Mouse (Mus musculus) left cerebral cortex, postnatal 14 days (tissue): ENCODE results near the gene Mat2a. TPM values are rescaled to one million over a fixed set of nuclear protein-coding genes. Genes with fewer than 3 reads are reported as not detected.
"Not testable (repeated sequence)": the region's sequence is repeated elsewhere in the genome, so short reads cannot be mapped to it uniquely, and the experiment has no call there.

ENCODE experiments used
- DNase-seq, 2 experiments: peaks; one replicate each; pipeline ENCODE4 v3.0.0; 2021 to 2022; ENCODE audit warnings: low spot score in 2 of 2, mixed read lengths in 1 of 2
- intact Hi-C: fragments of 180-260 bp; cut with DNase I; formaldehyde crosslinking; loops from one replicate; pipeline ENCODE4 v1.15.1; 2025
- long read RNA-seq, 2 experiments: library from polyadenylated mRNA; stranded (forward); transcript quantifications; one replicate each; pipeline ENCODE4 v2.0.0; 2021
- total RNA-seq, 2 experiments: library from RNA; stranded (reverse); gene quantifications; 2 replicates each; pipeline ENCODE4 v1.2.3; 2021

The Mat2a gene
- total RNA-seq = 100 to 1,000 TPM; 170 to 173 TPM
- long read RNA-seq, experiment 1, transcript Mat2a-202 (8 exons, 3,387 nt) = minor isoform, 61 of 254 reads
- long read RNA-seq, experiment 1, transcript Mat2a-201 (9 exons, 2,804 nt) = major isoform, 161 of 254 reads
- long read RNA-seq, experiment 1, partial matches to known transcripts = 11 of 254 reads
- long read RNA-seq, experiment 1, other reads (novel, unspliced or antisense) = 19 of 254 reads
- long read RNA-seq, experiment 2, transcript Mat2a-202 (8 exons, 3,387 nt) = minor isoform, 87 of 243 reads
- long read RNA-seq, experiment 2, transcript Mat2a-201 (9 exons, 2,804 nt) = major isoform, 135 of 243 reads
- long read RNA-seq, experiment 2, partial matches to known transcripts = 10 of 243 reads
- long read RNA-seq, experiment 2, other reads (novel, unspliced or antisense) = 10 of 243 reads

DNA sequence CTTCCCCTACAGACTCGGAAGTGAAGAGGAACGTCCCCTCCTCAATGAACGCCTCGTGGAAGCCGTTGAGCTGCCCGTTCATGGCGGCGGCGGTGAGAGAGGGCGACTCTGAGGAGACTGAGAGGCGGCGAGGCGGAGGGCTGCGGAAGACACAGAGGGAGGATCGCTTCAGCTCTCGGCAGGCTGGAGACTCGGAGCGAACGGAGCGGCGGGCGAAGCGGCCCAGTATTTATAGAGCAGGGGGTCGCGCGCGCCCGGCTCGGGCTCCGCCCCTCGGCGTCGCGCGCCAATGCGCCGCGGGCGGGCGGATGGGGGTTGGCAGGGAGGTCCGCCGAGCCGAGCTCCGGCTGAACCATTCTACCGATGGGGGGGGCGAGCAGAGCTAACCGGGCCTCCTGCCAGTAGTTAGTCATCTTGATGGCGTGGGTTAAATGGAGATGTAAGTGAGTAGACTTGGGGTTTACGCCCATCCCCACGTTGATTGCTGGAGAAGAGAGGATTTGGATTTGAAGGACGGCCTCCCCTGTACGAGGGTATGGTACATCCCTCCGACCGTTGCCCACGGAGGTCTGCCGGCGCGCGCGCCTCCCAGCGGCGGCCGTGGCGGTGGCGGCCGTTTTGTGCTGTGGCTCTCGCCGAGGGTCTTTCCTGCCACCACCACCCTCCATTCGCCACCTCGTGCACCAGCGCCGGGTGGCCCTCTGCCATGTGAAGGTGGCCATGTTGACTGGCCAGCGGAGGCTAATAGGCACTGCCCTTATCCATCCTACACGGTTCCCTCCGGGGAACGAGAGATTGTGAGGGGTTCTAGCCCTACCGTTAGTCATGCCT lies at the start of gene Mat2a:
Mat2a (minus strand) TSS at position 204 of the 831 bp plus-strand sequence.
- DNase-seq = peak; percentile 96 to 98
- intact Hi-C loops = loop anchor here (5.0 kb wide), 1 partner anchor 73 kb away; no protein-coding TSS in a partner anchor

DNA sequence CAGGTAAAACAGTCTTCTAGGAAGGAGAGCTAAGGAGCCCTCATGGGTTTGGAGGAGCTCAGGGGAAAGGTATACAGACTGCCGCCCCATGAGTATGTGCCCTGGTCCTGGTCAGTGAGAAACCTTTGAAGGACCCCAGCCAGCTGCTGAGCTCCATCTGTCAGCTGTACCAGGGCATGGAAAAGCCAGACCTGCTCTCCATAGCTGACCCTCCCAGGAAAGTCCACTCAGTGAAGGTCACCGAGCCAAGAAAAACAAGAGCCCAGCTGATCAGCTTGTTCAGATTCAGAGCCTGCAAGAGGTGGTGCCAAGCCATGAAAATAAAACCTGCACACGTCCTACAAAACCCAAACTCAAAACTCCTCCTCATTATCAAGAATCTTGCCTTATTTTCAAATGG lies 49.5 kb upstream of the Mat2a start:
- intact Hi-C loops = no loop called here
- DNase-seq = no peak

- DNase-seq = no peak
- intact Hi-C loops = no loop called here
Observed at GRCm38 (mm10) chr6:72487282-72487681, 47.9 kb upstream of the Mat2a start.

DNA sequence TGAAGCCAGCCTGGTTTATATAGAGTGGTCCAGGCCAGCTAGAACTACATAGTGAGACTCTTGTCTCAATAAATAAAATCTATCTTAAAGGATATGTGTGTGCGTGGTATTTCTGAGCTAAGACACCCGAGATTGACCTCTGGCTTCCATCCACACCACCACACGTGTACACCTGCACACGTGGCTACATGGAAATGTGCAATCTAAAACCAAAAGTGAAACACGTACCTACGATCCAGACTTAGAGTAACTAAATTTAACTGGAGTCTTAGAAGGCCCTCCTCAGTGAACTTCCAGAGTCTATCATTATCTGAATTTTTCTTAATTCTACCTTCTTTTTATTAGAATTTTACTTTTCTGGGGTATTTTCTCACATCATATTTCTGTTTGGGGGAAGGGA lies 46.9 kb upstream of the Mat2a start:
- DNase-seq = no peak
- intact Hi-C loops = no loop called here

- no peak for DNase-seq
- intact Hi-C loops = no loop called here
Observed at GRCm38 (mm10) chr6:72484887-72485286, 45.5 kb upstream of the Mat2a start.

- no peak for DNase-seq
- intact Hi-C loops = no loop called here
Observed at GRCm38 (mm10) chr6:72482156-72482555, 42.8 kb upstream of the Mat2a start.

DNA sequence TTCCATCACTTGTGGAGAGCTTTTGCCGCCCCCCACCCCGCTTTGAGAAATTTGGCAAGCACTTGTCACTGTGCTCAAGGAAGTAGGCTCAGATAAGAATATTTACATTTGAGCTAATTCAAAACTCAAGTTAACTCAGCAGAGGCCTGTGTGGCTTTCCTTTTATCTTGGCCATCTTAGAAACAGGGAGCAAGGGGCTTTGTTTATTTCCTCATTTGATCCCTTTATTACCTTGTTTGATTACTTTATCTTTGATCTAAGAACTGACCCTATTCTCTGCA lies 41.0 kb upstream of the Mat2a start:
- intact Hi-C loops = no loop called here
- no peak for DNase-seq

- intact Hi-C loops = no loop called here
- no peak for DNase-seq
Observed at GRCm38 (mm10) chr6:72479645-72480421, 40.5 kb upstream of the Mat2a start.

DNA sequence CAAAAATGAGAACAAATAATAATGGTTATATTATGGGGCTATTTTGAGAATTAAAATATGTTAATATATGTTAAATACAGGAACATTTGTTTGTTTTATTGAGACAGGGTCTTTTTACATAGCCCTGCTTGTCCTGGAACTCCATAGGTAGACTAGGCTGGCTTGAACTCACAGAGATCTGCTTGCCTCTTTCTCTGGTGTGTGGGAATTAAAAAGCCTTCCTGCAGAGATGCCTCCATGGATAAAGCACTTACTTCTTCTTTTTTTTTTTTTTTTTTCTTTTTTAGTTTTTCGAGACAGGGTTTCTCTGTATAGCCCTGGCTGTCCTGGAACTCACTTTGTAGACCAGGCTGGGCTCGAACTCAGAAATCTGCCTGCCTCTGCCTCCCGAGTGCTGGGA lies 39.3 kb upstream of the Mat2a start:
- intact Hi-C loops, DNase-seq: not testable (repeated sequence)

DNA sequence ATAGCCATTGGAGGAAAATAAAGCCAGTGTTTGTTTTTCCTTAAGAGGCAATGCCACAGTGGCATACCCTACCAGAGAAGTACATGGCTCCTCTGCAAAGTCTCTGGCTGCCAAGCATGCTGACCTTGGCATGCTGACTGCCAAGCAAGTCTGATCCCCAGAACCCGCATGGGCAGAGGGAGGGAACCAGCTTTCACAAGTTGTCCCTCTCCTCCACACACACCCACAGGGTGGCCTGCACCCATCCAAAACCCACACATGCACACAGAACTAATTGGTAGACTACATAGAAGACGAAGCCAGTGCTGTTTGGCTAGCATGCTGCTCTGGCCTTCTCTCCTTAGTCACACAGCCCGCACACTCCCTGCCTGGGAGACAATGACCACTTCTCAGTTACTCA lies 38.3 kb upstream of the Mat2a start:
- intact Hi-C loops = no loop called here
- DNase-seq = no peak

GRCm38 (mm10) chr6:72476836-72477235 lies 37.5 kb upstream of the Mat2a start:
- intact Hi-C loops = no loop called here
- DNase-seq = no peak

- intact Hi-C loops = no loop called here
- DNase-seq = peak; percentile 40 to 41
Observed at GRCm38 (mm10) chr6:72475221-72475985, 36.0 kb upstream of the Mat2a start.

DNA sequence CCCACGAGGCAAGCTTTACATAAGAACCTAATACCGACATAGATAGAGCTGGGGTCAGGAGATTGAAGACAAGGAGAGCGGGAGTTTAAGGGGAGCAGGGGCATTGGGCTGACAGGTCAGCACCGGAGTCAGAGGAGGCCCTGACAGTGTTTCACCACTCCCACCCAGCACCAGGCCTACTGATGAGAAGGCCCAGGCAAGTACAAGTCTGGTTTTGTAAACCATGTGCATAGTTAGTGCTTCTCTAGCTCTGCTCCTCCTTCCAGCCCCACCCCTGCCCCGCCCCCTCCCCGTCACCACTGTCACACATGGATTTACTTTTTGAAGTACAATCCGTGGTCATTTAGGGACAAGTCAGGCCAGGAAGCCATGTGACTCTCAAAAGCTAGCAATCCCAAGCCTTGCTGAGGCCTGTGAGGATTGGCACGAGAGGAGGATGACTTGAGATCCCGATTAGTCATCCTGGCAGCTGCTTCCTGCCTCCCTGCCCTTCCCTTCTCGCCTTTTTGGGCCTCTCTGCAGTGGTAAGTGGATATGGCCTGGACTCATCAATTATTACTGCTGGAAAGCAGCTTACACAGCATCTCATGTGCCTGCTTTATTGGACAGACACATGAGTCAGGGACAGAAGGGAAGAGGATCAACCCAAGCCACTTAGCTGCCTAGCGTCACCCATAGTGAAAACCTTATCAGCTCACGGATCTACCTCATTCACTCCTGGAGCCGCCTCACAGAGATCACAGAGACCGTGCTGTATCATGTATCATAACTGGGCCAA lies 34.1 kb upstream of the Mat2a start:
- intact Hi-C loops = no loop called here
- DNase-seq = no peak

DNA sequence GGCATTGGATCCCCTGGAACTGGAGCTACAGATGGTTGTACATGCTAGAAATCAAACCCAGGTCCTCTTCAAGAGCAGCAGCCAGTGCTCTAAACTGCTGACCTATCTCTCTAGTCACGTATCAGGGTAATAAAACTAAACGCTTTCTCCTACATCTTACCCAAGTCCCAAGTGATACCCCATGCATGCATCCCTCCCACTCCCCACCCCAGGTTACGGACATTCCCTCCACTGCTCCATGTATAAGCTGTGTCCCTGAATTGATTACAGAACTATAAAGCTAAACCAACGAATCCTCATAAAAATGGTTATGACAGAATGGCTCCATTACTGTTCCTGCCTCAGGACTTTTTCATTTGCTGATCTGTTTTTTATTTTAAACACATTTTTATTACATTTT lies 26.8 kb upstream of the Mat2a start:
- intact Hi-C loops = no loop called here
- no peak for DNase-seq

GRCm38 (mm10) chr6:72465361-72466157 lies 26.2 kb upstream of the Mat2a start:
- intact Hi-C loops = no loop called here
- no peak for DNase-seq

- intact Hi-C loops, DNase-seq: not testable (repeated sequence)
Observed at GRCm38 (mm10) chr6:72462550-72463257, 23.3 kb upstream of the Mat2a start.
